Mouse (Mus musculus) intestine, postnatal 0 days (tissue): ENCODE measurements around the gene Ankrd61. TPM values are rescaled to one million over a fixed set of nuclear protein-coding genes. Genes with fewer than 3 reads are reported as not detected.

Experiments
- ATAC-seq: fragments of 200-750 bp; cut with Nextera tagmentation; 2 replicates; pipeline ENCODE4 v1.8.0; 2017; ENCODE audit warnings: mild to moderate bottlenecking, moderate TSS enrichment, moderate library complexity
- H3K27ac ChIP-seq: fragments of 300-500 bp; sonication (generic); 2 replicates; pipeline ENCODE4 v1.5.1; 2014; ENCODE audit warnings: mild to moderate bottlenecking, low read depth, low read length, moderate library complexity
- H3K27me3 ChIP-seq: fragments of 300-500 bp; sonication (generic); replicated peaks from 2 replicates; pipeline ENCODE4 v1.6.1; 2014; ENCODE audit warnings: low read length, mixed read lengths; ENCODE audit not compliant: control insufficient read depth, insufficient read depth
- H3K36me3 ChIP-seq: fragments of 300-500 bp; sonication (generic); 2 replicates; pipeline ENCODE4 v1.6.1; 2014; ENCODE audit warnings: mild to moderate bottlenecking, moderate library complexity; ENCODE audit not compliant: control insufficient read depth, insufficient read depth
- H3K4me1 ChIP-seq: fragments of 300-500 bp; sonication (generic); replicated peaks from 2 replicates; pipeline ENCODE4 v1.6.1; 2014; ENCODE audit warnings: antibody characterized with exemption, low read length, mixed read lengths; ENCODE audit not compliant: control insufficient read depth, insufficient read depth
- H3K4me2 ChIP-seq: fragments of 300-500 bp; sonication (generic); replicated peaks from 2 replicates; pipeline ENCODE4 v1.6.1; 2014; ENCODE audit warnings: low read depth, mild to moderate bottlenecking, moderate library complexity
- H3K4me3 ChIP-seq: fragments of 300-500 bp; sonication (generic); 2 replicates; pipeline ENCODE4 v1.5.1; 2014; ENCODE audit warnings: low read depth, low read length
- H3K9ac ChIP-seq: fragments of 300-500 bp; sonication (generic); 2 replicates; pipeline ENCODE4 v1.6.1; 2014; ENCODE audit warnings: mild to moderate bottlenecking, low read depth, low read length
- H3K9me3 ChIP-seq: fragments of 300-500 bp; sonication (generic); 2 replicates; pipeline ENCODE4 v1.6.1; 2016; ENCODE audit warnings: mixed run types; ENCODE audit not compliant: control insufficient read depth
- CTCF ChIP-seq: sonication (generic); IDR thresholded peaks from 2 replicates; pipeline ENCODE4 v1.5.1; 2016; ENCODE audit warnings: low read depth, mild to moderate bottlenecking, control low read depth, antibody characterized with exemption, moderate library complexity
- WGBS: fragments of 180-500 bp; shearing (Covaris S2); extraction: QIAGEN DNeasy Blood & Tissue Kit; methylation state at CpG from one replicate; pipeline ENCODE4 v1.1.7; 2014; 5-methylcytosine and 5-hydroxymethylcytosine counted together
- polyA plus RNA-seq: library from polyadenylated mRNA; unstranded; fragments of >200 nt; fragmentation: Nextera tagmentation; extraction: Ambion mirVana; gene quantifications from 2 replicates; pipeline ENCODE4 v1.2.1, GENCODE M21; 2015

The Ankrd61 gene
- polyA plus RNA-seq, 1 experiment from 2014 or later = not detected

DNA sequence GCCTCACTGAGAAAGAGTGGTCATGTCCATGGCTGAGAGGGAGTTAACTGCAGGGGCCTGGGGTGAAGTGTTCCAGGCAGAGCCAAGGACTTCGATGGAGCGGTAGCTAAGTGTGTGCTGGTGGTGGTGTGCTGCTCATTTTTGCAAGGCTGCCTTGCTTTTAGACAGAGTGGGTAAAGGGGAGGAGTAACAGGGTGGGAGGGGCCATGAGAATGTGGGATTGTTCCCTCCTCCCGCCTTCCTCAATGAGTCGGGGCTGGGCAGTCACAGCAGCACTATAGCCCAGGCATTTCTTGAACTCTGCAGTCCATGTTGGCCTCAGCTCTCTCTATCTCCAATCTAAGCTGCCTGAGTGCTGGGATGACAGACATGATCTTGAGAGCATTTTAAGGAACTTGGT is 22.9 kb downstream of the Ankrd61 start:
- Histone ChIP-seq H3K27ac (no peak overlapping the region), H3K9me3 (no peaks in the 10 kb centered on the region), H3K4me3 (no peak overlapping the region), H3K36me3 (peaks cover 64% of the 10 kb centered on the region), H3K9ac (no peak overlapping the region), H3K27me3 (no peaks in the 10 kb centered on the region), H3K4me1 (no peaks in the 10 kb centered on the region), H3K4me2 (no peak overlapping the region)
- no peak for TF ChIP-seq CTCF
- ATAC-seq = no peak
- WGBS = 66% methylated on average over 4 of the region's 4 CpGs

DNA sequence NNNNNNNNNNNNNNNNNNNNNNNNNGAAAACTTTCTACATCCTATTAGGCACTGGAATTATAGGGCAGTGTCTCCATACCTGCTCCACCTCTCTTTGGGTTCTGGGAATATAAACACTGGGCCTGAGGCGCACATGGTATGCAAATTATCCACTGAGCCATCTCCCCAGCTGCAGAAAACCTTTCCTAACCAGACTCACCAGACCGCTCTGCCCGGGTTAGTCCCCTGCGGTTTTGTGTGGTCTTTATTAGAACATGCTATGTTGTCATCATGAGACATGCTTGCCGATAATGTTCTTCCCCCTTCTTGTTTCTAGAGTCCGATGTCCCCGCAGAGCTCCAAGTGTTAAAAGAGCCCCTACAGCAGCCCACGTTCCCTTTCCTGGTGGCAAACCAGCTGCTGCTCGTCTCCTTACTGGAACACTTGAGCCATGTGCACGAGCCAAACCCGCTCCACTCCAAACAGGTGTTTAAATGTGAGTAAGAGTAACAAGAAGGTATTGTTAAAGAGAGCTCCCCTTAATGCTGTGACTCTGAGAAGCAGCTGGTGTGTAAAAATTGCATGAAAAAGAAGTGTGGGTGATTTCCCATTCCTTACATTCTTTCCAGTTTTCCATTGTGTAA is 25.8 kb downstream of the Ankrd61 start:
- H3K27ac ChIP-seq = no peak overlapping the region
- no peaks in the 10 kb centered on the region for H3K9me3 ChIP-seq
- H3K4me1 ChIP-seq = no peaks in the 10 kb centered on the region
- H3K27me3 ChIP-seq = no peaks in the 10 kb centered on the region
- TF ChIP-seq CTCF = no peak
- peaks cover 39% of the 10 kb centered on the region for H3K36me3 ChIP-seq
- H3K9ac ChIP-seq = no peak overlapping the region
- H3K4me3 ChIP-seq = no peak overlapping the region
- WGBS = 83% methylated on average over 11 of the region's 11 CpGs
- H3K4me2 ChIP-seq = no peak overlapping the region
- ATAC-seq = no peak

Other genes starting within 250 kb of the Ankrd61 start
- gene Usp42, start 165.4 kb downstream of the Ankrd61 start, polyA plus RNA-seq = 4.7 and 6.3 TPM in 2 replicates
- gene Eif2ak1, start 79.9 kb downstream of the Ankrd61 start, polyA plus RNA-seq = 24.1 and 25.2 TPM in 2 replicates
- gene Aimp2, start 12.2 kb upstream of the Ankrd61 start, polyA plus RNA-seq = 58.8 TPM in 2 replicates
- gene Pms2, start 12.3 kb upstream of the Ankrd61 start, polyA plus RNA-seq = 6.4 and 6.8 TPM in 2 replicates
- gene Gm42421, start 30.5 kb upstream of the Ankrd61 start, polyA plus RNA-seq = 0.26 TPM in 1 of 2 replicates, not detected in the other
- 0.86 and 1.5 TPM in 2 replicates for gene Rsph10b, start 35.4 kb upstream of the Ankrd61 start, polyA plus RNA-seq
- 58.1 and 59.9 TPM in 2 replicates for gene Ccz1, start 117.2 kb upstream of the Ankrd61 start, polyA plus RNA-seq
- not detected in 2 replicates for gene Ocm, start 129.0 kb upstream of the Ankrd61 start, polyA plus RNA-seq
- 4.9 and 5.8 TPM in 2 replicates for gene Lmtk2, start 202.8 kb upstream of the Ankrd61 start, polyA plus RNA-seq